Mouse (Mus musculus) gastrocnemius, postnatal 4 days (tissue): Measurements from ENCODE around the gene Fcnb. TPM values are rescaled to one million over a fixed set of nuclear protein-coding genes. Genes with fewer than 3 reads are reported as not detected.

Experiments
- DNase-seq, 2 experiments: peaks; one replicate each; pipeline ENCODE4 v3.0.0; 2021 to 2022; ENCODE audit warnings: low spot score in 2 of 2, mixed read lengths in 2 of 2
- long read RNA-seq, 2 experiments: library from polyadenylated mRNA; stranded (forward); transcript quantifications; one replicate each; pipeline ENCODE4 v2.0.0; 2021
- total RNA-seq, 2 experiments: library from RNA; stranded (reverse); gene quantifications; 2 replicates each; pipeline ENCODE4 v1.2.3; 2021

The Fcnb gene
- total RNA-seq, result not detected
- long read RNA-seq, experiment 1, result 0 reads
- long read RNA-seq, experiment 2, result 0 reads

DNA sequence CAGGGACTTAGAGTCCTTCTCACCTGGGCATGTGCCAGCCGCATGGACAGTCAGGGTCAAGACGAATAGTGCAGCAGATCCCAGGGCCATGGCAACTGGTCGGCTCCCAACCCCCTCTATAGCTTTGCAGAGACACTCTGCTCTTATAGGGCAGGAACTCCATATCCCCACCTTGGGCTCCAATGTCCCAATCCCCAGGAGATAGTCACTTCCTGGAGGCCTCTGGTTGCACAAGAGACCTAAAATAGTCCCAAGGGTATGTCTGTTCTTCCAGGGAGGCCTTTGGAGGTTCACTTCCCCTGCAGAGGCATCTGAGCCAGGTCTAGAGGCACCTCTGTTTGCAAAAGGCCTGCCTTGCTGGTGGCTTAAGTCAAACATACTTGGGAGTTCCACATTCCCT lies at the start of gene Fcnb:
Gene Fcnb, minus strand, starts transcription at position 118 of the 400 bp plus-strand sequence.
- no peak for DNase-seq

DNA sequence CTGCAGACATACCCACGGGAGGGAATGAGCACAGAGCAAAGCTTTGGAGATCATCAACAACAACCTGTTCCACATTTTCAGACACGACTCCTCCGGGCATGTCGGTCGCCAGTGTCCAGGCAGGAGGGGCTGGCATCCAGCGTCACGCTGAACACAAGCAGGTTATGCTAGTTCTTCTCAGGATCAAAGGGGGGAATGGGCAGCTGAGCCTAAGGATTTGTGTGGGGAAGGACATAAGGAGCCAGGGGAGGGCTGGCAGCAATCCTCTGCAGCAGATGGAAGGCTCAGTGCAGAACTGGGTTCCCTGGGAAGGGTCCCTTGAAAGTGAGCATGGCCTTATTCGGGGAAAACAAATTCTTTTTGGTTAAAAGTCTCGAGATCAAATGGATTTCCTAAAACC lies 49.1 kb upstream of the Fcnb start:
- no peak for DNase-seq

DNA sequence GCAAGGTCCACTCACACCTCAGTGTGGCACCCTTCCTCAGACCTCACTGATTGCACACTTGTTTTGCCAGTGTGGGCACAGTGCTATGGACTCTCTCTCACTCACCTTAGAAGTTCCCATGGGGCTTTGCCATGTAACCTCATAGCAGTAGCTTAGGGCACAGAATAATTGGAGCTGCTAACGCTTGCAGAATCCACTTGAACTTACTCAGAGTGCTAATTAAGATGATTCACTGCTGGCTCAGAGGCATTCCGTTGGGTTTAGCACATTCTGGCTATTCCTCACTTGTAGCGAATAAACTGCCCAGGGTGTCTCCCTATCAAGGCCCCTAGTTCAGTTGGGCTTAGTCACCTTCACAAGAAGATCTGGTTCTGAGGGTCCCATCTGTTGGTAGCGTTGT lies 47.4 kb upstream of the Fcnb start:
- DNase-seq, result no peak

DNA sequence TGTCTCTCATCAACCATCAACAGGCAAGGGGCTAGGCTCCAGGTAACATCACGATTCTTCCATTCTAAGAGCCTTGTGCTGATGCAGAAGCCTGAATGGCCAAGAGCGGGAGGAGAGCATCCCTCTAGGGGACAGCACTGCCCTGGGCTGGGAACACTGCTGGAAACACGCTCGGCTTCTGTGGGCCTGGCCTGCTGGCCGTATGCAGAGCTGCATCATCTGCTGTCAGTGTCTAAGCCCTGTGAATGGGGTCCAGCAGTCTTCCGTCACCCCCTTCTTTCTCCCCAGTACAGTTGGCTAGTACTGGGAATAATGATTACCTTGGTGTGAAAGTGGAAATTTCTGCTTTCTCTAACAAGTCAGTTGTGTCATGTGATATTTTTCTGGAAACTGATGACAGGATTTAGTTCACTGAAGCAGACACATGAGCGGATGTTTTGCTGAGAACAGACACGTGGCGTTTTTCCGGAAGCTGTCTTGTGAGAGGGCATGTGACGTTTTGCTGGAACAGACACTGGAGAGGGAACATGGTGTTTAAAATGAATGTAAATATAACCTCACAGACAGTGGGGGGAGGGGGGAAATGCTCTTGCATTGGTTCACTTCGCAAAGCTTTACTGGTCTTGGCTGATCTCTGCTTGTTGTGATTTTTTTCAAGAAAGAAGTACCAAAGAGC lies 42.2 kb upstream of the Fcnb start:
- no peak for DNase-seq

DNA sequence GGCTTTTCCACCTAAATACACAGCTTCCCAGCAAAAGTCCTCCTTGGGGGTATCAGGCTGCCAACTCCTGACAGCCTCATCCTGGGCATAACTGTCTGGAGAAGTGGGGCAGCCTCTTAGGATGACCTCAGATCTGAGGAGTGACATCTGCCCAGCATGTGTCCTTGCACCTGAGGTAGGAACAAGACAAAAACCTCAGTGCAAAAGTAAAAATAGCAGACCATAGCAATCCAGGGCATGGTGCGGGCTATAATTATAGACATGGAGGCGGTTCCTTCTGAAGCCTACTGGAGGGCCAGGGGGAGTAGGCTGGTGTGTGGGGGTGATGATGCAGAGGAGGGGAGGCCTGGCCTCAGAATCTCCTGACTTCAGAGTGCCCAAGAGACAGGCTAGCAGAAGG lies 39.2 kb upstream of the Fcnb start:
- no peak for DNase-seq

DNA sequence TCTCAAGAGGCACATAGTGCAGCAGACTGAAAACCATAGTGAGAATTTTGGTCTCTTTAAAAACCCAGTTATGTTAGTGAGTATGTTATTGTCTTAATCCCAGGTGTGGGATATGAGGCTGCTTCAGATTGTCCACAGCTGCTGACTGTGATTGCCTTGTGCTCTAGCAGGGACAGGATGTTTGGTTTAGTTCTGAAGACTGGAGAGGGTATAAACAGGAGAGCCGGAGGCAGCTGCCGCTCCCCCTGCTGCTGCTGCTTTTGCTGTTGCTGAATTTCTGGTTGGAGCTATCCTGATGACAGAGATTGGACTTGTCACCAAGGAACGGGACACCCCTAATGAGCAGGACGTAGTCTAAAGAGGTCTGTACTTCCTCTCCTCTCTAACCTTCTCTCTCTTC lies 36.6 kb upstream of the Fcnb start:
- no peak for DNase-seq

DNA sequence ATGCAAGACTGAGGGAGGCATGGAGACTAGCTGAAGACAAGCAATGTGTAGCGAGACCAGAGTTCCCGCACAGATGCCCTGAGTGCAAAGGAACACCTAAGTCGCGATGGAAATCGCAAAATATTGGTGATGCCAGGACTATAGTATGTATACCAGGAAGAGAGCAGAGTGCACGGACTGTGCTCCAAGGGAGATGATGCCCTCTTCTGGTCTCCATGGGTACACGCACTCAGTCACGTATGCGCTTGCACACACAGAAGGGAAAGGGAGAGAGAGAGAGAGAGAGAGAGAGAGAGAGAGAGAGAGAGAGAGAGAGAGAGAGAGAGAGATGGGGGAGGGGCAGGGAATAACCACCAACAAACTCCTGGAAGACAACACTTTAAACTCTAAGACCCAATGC lies 35.7 kb upstream of the Fcnb start:
- no peak for DNase-seq

DNA sequence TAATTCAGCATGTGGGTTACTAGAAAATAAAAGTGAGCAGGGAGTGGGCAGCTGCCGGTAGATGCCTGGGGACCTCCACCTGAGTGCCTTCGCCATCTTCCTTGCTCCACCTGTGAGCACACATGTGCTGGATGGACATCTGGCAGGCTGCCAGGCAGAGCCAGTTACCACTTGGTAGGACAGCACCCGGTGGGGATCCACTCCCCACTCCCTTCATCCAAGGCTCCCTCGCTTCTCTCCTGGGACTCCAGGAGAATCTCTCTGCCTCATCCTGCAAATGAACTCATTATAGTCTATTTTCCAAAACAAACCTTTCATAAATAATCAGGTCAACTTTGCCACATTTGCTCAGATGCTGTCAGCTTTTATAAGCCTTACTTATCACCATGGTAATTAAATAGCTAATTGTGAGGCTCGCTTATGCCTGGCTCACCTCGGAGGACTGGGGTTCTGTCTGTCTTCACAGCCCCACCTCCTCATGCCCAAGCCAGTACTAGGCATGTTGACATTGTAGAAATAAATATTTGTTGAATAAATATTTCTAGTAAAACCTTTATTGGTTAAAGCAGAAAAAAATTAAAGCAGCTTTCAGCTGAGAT lies 33.9 kb upstream of the Fcnb start:
- DNase-seq, result no peak

DNA sequence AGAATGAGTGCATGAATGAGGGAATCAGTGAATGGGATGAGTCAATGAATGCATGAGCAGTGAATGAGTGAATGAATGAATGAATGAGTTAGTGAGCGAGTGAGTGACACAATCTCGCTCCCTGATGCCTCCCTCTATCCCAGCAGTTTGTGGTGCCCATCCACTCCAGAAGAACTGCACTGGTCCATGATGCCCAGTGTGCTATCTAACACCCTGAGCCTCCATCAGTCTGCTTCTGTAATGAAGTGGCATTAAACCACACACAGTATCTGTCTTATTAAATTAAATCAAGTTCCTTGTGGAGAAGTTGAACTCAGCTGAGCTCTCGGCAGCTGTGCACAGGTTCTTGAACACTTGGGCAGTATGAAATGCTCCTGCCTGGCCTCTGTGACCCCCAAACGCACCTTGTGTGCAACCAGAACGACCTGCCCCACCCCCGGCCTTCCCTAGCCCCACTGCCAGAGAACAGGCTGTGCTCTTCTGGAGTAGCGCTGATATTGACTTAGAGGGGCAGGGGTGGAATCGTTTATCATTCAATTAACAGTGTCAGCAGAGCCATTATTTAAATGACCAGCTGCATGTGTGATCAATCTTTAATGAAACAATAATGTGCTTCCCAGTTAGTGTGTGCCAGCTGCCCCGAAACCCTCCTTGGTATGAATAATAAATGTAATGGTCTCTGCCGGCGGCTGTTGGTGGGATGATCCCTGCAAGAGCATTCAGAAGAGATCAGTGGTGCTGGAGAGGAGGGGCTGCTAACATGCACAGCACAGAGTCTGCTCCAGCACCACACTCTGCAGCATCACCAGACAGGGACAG lies 33.0 kb upstream of the Fcnb start:
- no peak for DNase-seq

DNA sequence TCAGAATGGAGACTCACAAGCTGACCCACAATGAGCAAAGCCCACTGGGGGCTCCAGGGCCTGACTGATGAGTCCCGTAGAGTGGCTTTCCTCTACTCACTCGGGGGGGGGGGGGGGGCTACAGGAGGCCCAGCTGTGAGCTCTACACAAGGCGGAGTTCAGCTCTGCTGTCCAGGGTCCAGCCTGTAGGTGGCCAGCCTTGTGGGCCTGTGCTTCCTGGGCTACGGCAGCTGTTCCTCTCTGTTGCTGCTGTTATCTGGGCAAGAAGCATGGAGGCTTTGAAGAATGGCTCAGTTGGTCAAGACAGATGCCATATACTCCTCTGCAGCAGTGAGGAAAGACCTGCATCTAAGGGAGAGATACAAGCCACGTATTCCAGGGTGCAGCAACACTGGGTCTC lies 24.1 kb upstream of the Fcnb start:
- no peak for DNase-seq

DNA sequence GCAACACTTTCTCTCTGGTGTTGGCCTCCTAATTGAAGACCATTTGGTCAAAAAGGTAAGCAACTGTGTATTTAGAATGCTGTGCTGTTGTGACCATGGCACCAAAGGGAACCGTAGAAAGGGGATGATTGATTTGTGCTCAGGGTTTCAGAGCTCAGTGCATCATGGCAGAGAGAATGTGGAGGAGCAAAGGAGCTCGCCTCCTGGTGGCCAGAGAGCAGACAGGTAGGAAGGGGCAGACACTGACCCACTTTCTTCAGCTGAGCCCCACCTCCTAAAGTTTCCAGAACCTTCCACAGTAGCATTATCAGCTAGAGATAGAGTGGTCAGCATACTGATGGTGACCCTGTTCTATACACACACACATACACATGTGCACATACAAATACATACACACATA lies 21.3 kb upstream of the Fcnb start:
- no peak for DNase-seq

DNA sequence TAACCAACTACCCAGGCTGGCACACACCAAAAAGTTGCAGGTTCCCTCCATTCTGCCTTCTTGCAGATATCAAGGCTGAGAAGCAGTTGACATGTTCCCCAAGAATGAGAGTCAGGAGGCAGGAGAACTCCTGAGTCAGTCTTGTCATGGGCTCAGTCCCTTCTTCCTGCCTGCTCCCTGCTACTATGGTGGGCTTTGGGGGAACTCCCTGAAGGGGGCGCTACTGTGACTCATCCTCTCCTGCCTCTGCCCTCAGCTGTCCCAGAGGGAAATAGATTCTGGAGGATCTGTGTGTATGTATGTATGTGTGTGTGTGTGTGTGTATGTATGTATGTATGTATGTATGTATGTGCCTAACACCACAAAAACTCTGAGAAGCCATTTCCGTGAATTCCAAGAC lies 19.0 kb upstream of the Fcnb start:
- DNase-seq, result no peak

DNA sequence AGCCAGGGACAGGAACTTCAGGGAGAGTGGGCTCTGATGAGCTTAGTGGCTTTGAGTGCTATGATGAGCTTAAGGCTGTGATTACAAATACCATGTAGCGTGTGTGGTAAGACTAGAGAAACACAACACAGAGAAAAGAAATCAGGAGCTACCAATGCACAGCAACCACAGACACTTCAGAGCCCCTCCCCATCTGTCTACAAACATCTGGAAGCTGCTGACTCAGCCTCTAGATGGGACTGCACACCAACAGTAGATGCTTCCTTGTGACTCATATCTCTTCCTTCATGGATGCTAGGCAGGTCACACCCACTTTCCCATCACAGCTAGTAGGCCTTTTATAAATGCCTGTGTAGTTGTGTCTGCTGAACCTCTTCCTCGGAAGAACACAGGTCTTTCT lies 17.2 kb upstream of the Fcnb start:
- no peak for DNase-seq

DNA sequence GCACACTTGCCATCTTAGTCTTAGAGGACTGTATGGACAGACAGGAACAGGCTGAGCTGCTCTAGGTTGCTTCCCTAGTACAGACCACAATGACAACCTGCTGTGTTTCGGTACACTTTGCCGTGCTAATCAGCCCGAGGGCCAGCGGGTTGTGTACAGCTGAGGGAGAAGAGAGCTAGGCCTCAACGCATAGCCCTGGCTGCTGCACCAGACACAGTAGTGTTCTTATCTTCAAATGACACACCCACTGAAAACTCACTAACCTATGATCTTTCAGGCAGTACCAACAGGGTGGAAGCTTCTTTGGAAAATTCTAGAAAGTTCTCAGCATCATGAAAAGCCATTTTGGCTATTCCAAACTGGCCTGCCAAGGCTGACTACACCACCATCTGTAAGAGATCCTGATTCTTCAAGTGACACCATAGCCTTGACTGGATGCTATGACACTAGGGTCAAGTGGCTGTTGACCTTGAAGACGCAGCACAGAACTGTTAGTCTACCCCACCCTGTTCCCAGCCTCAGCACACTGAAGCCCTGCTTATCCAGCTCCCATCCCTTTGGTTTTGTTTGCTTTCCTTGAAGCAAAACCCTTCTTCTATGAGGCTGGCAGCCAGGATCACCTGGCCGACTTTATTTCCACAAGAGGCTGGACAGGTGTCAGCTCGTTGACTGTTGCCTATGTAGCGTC lies 16.3 kb upstream of the Fcnb start:
- DNase-seq, result no peak

DNA sequence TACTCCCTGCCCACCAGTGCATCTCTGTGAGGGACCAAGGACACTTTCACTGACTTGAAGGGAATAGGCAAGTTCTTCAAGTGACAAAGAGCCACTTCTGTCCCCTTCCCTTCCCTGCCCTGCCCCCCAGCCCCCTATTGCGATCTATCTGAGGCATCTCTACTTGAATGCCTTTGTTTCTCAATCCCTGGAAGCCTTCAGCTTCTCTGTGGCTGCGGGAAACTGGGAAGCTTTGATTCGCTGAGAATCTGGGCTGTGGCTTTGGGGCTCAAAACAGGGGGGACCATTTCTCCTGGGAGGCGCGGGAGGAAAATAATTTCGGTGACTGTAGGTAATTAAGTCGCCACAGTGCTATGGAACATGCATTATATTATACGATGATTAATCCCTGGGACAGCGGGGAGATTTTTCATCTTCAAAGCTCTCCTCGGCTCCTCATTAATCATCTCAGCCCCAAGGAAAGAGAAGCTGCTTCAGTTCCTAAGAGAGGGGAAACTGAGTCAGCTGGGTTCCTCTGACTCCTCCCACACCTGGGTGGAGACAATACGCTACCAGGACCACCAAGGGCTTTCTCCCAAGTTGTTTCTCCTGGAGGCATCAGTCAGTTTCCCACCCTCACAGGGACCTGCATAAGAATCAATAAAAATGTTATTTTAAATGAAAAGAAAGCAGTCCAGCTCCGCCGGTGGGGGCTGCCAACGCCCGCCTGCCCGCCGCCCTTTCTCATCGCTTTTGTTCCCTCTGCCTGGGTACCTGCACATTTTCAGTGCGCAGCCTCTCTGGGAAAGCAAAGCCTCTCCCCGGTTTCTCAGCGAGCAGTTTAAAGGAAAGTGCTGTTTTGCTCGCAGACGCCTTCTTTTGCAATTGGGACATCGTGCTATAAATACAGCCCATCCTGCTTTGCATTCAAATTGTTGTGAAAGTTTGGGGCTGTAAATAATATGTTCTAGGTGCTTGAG lies 14.1 kb upstream of the Fcnb start:
- DNase-seq, result no peak

DNA sequence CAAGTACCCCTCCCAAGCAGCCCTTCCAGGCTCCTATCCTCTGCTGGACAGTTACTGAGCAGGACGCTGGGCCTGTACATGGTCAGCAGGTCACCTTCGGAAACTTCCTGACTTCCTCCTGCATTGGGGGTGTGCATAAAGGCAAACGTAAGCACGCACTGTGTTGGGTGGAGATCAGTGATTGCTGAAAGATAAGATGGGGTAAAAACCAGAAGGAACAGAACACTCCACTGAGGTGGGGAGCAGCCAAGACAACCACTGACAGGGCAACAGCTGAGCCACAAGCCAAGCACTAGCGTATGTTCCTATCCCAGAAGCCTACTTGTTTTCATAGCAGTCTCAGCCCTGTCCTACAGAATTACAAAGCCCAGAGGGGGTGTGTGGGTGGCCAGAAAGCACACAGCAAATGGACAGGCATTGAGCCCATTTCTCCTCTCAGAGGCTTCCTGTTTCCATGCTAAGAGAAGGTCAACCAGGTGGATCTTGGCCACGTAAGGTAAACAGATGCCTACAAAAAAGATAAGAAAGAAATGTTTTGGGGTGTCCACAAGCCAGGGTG lies 12.1 kb upstream of the Fcnb start:
- DNase-seq, result no peak

DNA sequence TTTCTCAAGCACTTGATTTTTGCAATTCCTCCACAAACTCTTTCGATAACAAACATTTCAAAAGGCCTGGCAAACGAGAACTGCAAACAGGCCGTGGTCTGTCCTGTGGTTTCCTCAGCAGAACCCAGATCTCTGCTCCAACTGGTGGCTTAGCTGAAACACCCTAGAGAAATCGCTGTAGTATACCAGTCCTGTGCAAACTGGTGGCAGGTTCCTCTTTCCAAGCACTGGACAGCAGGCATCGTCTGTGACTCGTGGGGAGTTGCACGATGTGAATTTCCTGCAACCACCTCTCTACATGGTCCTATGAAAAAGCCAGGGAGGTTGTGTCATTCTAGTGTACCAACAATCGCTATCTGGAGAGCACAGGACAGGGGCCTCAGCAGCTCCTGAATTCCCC lies 7.4 kb upstream of the Fcnb start:
- no peak for DNase-seq

DNA sequence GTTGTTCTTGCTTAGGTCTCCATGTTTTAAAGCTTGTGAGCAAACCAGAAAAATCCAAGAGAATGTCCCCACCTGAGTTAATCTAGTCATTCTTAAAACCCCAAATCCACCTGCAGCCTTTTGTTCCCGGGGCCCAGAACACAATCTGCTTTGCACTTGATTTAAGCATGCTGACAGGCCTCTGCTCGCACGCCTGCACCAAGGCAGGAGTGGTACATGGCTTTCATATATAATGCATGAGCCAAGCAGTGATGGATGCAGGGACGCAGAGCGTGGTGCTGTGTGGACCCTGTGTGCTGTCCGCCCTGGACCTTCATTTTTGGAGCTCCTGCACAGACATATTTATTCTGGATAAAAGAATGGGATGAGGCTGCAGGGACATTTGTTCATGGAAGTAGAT lies 6.4 kb upstream of the Fcnb start:
- DNase-seq, result no peak

DNA sequence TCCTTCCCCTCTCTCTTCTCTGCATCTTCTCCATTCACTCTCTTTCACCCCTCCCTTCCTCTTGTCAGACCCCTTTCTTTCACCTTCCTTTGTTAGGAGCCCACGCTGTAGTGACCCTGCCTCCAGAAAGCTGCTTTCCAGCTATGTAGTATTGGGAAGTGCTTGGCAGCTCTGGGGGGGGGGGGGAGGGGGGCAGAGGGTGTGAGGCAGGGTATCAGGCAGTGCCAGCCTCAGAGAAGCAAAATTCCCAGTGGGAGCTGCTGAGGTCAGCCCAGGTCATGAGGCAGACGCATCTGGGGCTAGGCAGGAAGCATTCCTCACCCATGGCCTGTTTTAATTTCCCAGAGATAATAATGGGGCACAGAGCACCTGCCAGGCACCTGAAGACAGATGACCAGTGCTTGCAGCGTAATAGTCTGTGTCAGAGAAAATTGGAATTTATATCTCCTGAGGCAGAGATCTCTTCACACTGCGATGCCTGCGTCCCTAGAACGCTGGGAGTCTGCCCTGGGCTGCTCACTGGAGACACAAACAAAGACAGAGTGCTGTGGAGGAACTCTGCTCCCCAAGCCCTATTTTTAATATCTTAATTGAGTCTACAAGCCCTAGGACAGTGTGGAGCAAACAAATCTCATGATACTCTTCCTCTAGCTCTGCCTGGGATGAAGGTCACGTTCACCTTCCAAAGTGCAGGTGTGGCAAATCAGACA lies 5.8 kb upstream of the Fcnb start:
- DNase-seq, result no peak

DNA sequence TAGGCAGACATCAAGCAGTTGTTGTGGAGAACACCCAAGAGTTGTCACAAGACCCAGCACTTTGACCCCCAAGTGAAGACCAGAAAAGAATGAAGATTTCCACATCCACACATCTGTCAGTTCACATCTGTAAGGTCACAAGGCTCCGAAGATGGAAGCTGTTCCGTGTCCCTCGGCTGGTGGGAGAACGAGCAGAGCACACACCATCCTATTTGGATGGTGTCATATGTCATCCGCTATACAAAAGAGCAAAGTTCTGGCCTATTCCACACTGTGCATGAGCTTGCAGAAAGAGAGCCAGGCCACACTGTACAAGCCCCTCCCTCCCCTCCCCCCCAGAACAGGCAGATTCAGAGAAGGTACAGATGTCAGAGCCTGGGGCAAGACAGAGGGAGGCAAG lies 4.4 kb upstream of the Fcnb start:
- no peak for DNase-seq
